Mouse (Mus musculus) spleen, embryonic (tissue): ENCODE measurements around the gene Mlip.
"Not testable (repeated sequence)": the region's sequence is repeated elsewhere in the genome, so short reads cannot be mapped to it uniquely, and the experiment has no call there.

Experiments used
- CTCF ChIA-PET: fragments of 350-600 bp; sonication (Branson Sonifier 250); formaldehyde crosslinking; loops from one replicate; lab custom pipeline; 2022; lab: Charles Lee

Gene Mlip

DNA sequence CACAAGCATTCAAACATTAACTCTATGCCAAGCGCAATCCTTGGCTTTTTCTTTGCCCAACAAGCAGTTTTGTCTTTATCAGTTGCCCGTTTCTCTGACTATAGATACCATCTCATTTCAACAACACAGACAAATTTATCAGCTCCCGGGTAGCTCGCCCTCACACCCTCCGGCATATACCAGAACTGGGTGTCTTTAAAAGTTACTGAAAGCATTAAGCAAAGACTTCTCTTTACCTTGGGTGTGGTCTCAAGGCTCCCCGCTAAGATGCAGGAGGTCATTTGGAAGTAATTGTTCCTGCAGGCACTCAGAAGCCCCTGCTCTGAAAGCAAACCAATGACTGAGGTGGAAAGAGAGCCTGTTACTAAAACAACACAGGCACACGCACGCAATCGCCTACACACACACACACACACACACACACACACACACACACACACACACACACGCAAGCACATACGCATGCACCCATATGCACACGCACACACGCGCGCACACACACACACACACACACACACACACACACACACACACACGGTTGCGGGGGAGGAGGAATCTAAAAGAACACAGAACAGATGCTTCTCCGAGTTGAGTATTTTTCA, 101.2 kb downstream of the Mlip start:
- CTCF ChIA-PET = no interaction called here

DNA sequence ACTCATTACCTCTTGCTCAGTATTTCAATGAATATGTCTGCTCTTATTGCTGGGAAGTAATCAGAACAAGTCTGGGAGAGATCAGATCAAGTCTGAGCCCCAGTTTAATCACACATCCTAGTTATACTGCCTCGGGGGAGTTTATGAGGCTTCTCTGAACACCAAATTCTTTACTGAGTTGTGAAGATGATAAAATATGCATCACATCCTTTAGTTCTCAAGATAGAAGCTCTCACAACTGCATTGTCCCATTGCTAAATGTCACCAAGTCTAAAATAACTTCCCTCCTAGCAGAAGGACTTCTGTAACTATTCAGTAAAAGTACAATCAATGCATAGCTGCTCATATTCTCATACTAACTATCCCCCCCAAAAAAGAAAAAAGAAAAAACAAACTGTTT, 154.5 kb downstream of the Mlip start:
- CTCF ChIA-PET = no interaction called here

DNA sequence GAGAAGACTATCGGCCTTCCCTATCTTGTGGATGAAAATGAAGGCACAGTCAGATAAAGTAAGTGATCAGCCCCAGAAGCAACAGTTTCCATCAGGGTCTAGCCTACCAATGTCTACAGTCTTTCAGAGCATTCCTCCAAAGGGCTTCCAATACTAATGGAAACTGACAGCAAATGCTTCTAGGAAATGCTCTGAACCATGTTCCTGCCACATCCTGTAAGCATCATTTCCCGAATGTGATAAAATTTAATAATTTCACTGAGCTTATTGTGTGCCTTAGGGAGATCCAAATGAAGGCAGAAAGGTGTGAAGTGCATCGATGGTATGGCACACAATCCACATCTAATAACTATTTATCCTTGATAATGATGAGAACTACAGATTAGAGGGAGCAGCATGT, 173.3 kb downstream of the Mlip start:
- CTCF ChIA-PET = no interaction called here

DNA sequence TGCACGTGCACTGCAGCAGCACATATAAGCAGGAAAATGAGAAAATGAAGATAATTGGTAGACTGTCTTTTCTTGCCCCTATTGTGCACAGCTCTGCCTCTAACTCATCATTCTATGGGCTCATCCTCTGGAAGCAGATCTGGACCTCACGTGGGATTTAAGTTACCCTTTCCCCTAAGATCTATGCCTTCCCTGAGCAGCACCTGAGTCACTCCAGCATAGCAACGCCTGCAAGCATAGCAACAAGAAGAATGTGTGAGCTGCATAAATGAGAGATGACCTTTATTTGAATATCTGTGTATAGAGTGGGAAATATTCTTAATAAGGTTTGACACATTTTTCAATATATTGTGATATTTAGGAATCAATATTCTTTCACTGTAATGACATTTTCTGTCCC, 176.9 kb downstream of the Mlip start:
- CTCF ChIA-PET = no interaction called here

- CTCF ChIA-PET = no interaction called here
These were observed 180.7 kb downstream of the Mlip start for GRCm38 (mm10) chr9:77172044-77172443.

DNA sequence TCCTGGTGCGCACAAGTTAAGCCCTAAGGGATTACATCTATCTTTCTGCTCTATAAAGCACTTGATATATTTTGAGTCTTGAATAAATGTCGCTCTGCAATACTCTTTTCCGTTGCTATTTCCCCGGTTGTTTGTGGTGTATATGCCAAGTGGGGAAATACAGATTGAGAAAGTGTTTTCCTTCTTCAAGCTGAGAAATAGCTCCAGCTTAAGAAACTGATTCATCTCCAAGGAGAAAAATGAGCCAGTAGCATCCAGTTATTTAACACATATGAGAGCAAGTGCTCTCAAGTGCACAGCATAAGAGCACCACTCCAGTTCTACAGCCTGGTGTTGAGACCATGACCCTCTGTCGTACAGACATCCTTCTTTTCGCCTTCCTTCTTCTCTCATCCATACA, 186.9 kb downstream of the Mlip start:
- CTCF ChIA-PET = no interaction called here

- CTCF ChIA-PET = no interaction called here
These were observed 191.0 kb downstream of the Mlip start for GRCm38 (mm10) chr9:77161764-77162163.

- CTCF ChIA-PET = no interaction called here
These were observed 192.4 kb downstream of the Mlip start for GRCm38 (mm10) chr9:77160277-77160926.

DNA sequence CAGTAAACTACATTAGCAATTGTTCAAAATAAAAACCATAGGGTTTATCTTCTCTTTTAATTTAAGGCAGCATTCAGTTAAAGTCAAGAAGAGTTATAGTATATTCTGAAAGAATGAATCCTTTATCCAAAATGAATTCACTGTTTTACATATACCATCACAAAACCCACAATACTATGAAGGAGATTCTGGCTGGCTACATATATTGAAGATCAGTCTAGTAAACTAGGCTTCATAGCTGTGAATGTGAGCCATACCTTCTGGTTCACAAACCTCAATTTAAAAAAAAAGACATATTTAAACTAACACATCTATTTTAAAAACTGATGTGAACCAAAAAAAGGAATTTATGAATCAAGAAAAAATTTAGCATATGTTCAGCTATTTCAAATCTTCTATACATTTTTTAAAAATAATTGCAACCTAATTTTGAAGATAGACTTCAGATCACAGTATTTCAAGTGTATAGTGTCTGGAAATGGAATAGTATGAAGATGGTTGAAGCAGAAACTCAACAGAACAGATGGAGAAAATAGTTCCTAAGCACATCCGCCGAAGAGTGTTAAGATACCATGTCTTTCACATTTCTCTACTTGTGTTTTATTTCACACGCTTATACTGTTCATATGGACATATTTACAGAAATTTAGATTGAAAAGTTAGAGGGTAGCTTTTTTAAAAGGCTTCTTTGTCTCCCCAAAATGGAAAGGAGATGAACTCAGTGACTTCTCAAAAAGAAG, 204.1 kb downstream of the Mlip start:
- CTCF ChIA-PET = no interaction called here

DNA sequence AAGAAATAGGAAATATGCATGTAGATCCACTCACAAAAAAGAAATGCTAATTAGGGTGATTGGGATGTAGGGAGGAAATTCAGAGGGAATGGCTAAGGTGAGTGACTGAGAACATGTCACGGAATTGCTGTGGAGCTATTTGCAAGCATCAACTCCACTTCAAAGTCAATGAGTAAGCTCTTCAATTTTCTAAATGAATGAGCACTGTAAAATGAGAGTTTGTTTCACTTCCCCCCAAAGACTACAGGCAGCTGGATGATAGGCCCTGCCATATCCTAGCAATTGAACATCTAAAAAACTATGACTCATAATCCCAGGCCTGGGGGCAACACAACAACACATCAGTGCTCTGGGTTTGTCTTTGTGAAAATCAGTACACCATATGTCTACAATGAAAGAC, 233.0 kb downstream of the Mlip start:
- CTCF ChIA-PET = no interaction called here

- CTCF ChIA-PET = no interaction called here
These were observed 255.9 kb downstream of the Mlip start for GRCm38 (mm10) chr9:77096886-77097285.

GRCm38 (mm10) chr9:77083221-77083620, 269.5 kb downstream of the Mlip start:
- CTCF ChIA-PET = not testable (repeated sequence)

GRCm38 (mm10) chr9:77071676-77072075, 281.1 kb downstream of the Mlip start:
- CTCF ChIA-PET = no interaction called here

- CTCF ChIA-PET = no interaction called here
These were observed 296.2 kb downstream of the Mlip start for GRCm38 (mm10) chr9:77056611-77057010.

DNA sequence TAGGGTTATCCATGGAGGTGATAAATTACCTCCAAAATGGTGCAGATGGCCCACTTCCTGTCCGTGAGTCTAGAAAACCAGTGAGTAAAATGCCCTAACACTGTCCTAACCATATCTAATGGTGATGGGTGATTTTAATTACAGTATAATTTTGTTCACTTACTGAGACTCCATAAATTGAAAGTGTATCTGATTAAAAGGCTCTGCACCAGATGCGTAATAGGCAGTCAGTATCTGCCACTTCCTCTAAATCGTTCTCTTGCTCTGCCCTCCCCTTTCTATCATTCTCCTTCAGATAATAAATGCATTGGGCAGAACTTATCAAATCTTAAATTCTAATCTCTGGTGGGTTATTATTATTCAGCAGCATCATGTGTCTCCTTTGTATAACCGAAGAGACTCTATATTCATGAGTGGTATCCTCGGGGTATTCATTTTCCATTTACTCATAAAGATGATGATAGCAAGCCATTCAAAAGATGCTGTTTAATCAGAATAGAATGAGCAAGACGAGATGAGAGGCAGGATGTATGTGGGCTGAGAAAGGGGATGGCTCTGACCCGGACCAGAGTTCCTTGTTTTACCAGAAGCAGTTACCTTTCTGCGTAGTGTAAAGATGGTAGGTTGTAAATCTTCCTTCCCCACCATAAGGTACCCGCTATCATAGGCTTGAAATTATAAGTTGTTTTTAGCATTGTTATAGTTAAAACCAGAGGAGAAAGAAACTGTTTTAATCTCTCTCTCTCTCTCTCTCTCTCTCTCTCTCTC, 298.2 kb downstream of the Mlip start:
- CTCF ChIA-PET = no interaction called here
